Mouse (Mus musculus) lung, postnatal 36 days (tissue): Measurements from ENCODE around the gene Nrp2.

Experiments
- DNase-seq: peaks from one replicate; pipeline ENCODE4 v3.0.0; 2022; ENCODE audit warnings: mixed read lengths

Gene Nrp2

DNA sequence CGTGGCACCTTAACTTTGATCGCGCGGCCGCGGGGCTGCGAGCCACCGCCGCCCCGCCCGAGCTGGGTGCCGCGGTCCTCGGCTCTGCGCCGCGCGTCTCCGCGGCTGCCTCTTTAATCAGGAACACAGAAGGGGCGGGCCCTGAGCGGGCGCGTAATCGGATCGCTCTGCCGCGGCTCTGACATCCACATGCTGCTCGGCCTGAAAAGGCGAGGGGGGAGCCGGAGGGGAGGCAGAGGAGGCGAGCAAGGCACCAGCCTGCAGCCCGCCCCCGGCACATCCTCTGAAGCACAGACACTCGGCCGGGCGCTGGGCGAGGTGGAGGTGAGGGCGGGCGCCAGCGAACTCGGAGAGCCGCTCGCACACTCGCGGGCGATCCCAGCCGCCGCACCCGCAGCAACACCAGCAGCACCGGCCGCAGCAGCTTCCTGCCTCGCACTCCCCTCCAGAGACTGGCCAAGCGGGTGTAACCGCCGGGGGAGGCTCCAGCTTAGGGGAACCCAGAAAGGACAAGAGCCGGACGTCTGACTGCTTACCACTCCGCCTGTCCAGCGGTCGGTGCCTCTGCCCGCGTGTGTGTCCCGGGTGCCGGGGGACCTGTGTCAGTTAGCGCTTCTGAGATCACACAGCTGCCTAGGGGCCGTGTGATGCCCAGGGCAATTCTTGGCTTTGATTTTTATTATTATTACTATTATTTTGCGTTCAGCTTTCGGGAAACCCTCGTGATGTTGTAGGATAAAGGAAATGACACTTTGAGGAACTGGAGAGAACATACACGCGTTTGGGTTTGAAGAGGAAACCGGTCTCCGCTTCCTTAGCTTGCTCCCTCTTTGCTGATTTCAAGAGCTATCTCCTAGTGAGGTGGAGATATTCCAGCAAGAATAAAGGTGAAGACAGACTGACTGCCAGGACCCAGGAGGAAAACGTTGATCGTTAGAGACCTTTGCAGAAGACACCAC, at the start of gene Nrp2:
Nrp2 (plus strand) TSS at position 128 of the 959 bp plus-strand sequence.
- peak; percentile 91 for DNase-seq

DNA sequence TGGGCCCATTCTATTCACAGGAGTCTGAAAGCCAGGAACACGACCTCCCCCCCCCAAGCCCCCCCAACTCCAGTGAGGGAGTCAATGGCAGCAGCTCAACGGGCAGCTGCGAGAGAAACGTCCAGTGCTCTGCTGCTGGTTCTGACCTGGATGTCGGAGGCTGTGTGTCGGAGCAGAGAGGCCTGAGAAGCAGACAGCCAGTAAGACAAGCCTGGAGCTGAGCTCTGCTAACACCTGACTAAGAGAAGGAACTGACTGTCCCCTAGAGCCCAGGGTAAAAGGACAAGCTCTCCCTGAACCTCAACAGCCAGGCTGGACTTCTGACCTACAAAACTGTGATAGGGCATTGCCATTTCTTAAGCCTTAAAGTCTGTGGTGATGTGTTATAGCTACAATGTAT, 48.6 kb upstream of the Nrp2 start:
- no peak for DNase-seq

DNA sequence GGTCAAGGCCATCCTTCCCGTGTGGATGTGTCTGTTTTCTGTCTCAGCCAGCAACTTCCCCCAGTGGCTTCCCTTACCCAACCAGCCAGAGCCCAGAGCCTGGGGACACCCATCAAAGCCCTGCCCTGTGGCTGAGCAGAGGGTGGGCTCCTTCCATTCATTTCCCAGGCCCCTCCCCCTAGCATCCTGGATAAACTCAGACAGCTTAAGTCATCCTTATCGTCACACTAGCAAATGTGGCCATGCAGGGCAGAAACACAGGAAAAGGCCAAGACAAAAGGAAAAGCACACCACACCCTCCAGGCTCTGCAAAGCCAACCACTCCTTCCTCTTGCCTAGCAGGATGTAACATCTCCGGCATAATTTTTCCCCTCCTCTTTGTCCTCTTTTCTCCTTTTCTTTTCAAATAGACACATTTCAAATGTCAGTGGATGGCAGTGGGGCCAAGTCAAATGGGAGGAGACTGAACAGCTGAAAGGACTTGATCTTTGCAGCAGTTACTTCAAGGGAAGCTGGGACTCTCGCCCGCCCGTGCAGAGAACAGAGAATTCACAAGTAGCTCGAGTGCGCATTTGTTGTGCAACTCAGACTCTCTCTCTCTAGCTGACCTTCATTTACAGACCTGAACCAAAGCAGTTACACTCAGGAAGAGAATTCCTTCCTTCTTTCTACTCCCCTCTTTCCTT, 38.0 kb upstream of the Nrp2 start:
- DNase-seq = peak; percentile 86

DNA sequence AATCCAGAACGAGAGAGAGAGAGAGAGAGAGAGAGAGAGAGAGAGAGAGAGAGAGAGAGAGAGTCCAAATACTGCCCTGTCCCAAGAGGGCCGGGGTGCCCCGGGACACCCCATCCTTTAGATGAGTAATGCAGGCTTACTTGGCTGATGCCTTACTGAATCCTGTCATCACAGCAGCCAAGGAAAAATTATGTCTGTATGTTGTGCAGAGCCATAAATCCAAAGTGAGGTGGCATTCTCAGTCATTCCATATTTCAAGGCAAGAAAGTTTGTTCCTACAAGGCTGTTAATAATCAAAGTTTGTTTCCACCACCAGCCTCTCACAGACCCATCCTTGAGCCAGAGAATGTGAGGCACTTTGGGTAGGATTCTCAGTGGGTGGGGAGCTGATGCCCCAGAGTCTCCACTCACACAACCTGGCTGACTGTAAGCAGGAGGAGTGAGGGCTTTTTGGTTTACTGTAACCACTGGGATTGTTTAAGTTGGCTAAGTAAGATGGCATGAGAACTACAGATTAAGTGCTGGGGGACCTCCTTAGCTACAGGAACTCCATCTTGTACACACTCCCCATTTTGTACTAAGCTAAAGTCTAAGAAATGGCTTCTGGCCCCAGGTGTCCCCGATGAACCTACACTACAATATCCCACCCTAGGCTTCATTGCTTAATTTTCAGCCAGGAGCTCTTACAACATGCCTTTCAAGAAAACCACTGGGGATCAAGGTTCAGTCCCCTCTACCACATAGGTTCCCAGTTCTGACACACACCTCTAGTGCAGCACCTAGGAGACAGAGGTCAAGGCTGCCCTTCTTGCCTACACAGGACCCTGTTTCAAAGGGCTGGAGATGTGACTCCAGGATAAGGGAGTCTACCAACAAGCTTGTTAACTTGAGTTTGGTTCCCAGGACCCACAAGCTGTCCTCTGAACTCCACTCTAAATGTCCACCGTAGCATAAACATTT, 37.0 kb upstream of the Nrp2 start:
- no peak for DNase-seq

DNA sequence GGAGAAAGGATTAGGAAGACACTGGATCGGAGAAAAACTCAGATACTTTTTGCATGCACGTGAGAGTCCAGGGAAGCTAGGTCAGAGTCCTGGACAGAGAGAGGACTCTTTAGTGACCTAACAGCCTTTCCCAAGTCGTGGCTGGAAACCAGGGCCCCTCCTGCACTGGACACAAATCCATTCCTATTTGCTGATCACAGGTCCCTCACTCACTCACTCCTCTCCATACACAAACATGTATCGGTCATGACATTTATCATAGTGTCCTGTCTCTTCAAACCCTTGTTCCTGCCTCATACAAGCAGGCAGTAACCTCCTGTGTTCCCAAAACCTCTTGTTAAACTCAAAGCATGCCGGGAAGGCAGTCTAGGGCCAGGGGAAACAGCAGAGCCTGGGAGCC, 36.3 kb upstream of the Nrp2 start:
- DNase-seq = no peak

DNA sequence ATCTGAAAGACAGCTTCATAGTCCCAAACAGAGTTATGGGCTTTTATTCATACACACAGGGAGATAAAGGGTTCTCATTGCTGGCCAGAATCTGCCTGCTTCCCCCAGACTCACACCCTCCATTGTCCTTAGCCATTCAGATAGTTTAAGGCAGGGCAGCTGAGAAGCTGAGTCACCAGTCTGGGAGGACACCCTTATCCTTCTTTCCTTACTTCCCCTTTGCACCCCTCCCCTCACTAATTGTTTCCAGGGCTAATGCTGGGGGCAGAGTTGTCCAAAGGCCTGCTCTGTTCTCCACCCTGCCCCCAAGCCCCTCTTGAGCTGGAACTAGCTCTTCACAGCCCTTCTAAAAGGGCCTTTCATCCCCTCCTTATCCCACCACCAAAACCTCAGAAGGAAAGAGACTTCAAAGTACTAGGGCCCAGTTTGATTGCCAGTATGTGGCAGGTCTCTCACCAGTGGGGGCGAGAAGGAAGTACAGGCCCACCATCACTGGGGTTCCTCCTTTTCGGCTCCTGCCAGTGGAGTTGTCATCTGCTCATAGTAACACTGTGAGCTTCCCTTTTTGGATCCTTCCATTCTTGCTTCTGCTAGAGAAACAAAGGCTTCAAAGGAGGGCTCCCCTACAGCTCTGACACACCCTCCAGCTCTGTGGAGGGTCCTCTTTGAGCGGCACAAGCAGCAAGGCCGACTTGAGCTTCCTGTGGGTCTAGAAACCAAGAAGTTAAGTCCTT, 24.3 kb upstream of the Nrp2 start:
- DNase-seq = no peak

DNA sequence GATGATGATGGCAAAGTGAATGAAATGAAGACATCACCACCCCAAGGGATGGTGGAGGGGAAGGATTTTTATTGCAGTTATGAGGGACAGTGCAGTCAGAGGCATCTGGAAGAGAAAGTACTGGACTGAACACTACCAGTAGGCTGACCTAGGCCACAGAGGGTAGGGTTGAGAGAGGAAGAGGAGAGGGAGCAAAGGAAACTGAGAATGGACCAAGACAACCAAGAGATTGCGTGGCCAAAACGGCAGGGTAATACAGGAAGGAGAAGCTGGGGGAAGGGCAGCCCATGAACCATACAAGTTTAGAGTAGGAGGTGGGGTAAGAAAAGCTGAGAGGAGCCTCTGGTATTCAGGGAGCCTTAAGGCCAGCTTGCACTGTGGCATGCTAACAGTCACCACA, 23.6 kb upstream of the Nrp2 start:
- peak; percentile 33 for DNase-seq

DNA sequence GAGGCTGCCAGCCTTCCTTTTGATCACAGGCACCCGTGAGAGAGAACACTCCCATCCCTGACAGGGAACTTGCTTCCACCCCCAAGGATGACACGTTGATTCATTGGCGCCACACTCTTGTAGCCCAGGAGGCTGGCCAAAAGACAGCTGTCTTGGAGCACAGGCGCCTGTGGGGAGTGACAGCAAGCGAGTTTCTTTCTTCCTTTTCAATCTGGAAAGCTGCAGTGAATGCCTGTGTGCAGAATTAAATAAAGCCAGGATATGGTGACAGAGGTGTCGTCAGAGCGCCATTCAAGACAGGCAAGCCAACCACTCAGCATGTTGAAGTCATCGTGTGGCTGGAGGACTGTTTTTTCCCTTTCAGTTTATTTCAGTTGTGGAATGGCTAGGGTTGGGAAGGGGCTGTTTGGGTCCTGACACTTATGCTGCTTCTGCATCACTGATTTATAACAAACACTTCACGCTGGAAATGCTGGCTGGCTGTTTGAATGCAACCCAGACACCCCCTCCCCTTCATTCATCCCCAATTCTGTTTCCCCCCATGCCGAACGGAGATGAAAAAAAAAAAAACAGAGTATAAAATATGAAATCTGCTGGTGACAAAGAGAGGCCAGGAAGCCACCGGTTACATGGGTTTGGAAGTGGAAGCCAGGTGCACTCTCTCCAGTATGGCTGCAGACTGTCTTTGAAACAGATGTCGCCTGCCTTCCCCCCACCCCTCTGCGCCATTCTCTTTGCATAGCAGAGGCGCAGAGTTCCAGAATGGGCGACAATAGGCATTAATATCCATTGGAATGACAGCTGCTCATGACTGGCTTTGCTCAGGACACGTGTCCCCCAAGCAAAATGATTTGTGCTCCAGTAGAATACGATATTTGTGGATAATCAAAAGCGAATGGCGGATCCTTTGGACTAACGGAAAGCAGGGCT, 20.4 kb upstream of the Nrp2 start:
- no peak for DNase-seq

DNA sequence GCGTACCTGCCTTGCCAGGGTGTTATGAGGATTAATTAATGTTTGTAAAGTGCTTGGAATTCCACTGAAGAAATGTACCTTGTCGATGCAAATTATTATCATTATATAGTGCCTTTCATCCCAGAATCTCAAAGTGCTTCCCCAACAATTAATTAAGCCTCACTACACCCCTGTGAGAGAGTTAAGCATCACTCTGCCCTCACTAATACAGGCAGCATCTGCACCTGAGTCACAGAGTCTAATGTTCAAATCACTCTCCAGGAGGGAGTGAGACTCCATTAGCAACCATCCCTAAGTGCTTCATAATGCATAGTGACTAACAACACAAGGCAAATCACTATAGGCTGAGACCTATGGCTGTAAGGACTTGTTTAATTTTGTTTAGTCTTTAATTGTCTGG, 19.6 kb upstream of the Nrp2 start:
- no peak for DNase-seq

DNA sequence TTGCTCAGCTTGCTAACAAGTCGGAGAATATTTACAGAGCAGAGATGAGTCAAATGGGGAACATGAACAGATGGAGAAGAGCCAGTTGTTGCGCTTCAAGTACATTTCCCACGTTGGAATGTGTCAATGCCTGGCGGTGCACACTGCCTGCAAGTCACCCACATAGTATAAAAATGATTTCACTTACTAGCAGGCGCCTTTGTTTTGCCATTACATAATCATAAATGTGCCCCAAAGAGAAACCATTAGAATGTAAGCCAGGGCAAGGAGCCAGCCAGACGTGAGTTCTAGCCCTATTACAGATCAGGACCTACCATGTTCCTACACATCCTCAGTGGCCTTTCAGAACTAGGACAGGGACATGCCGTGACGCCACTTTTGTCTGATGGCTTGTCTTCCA, 15.6 kb upstream of the Nrp2 start:
- DNase-seq = no peak

DNA sequence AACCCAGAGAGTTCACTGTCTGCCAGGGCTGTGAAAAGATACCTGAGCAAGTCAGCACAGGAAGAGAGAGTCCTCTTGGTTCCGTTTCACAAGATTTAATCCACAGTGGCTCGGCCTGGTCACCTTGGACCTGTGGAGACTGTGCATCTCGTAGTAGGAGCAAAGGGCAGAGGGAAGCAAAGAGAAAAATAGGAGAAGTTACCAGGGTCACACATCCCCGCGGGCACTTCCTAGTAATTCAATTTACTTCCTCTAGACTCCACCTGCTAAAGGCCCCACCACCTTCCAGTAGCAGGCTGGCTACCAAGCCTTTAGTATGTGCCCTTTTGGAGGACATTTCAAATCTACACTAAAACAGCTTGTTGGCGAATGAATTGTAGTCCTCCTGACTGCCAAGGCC, 11.9 kb upstream of the Nrp2 start:
- no peak for DNase-seq

DNA sequence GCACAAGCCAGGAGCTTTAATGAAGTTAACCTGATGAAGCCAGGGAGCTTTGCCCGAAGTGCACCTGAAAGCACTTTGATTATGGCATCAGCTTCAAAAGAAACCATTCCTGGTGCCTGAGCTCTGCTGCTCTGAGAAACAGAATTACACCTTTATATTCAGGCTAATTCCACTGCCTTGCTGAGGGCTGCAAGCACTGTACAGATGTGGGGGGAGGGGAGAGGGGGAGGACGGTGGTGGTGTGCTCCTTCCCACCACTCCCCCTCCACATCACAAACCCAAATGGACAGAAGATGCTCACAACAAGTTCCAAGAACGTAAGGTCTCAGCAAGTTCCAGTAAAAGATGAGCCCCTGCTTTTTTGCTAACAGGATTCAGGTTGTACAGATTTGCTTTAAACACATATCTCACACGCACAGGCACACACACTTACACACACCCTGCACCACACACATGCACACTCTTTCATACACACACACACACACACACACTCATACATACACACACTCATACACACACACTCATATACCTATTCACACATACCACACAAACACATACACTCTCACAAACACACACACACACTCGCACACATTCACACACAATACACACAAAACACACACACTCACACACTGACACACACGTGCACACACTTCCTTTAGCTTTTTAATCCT, 6.6 kb upstream of the Nrp2 start:
- DNase-seq = no peak

DNA sequence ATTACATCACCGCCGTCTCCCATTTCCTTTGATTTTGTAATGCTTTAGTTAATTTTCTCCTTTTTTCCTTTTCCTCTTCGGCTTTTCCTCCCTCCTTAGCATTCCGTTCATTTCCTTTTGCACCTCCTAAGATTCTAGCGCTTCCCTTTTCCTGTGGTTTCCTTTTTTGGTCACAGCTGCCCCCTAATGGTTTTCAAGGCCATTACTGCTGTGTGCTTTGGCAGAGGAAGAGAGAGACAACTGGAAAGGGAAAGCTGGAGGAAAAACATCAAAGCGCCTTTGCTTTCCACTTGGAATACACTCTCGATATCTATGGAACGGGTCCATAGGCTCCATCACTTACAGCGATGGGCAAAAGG, 6.1 kb upstream of the Nrp2 start:
- peak; percentile 75 for DNase-seq

DNA sequence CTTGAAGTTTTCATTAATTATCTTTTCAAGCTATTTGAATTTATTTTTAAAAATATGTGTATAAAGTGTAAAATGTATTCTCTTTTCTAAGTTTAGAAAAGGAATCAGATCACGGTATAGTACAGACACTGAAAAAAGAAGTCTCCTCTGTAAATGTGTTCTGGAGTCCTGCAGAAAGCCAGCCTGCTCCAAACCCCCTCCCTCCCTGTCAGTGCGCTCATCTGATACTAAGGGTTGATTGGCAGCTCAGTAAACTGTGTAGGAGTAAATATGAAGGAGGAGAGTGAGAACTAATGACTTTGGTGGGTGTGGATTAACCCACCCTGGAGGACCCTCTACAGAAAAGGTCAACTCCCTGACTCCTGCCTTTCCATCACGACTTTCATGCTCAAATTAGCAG, 5.7 kb upstream of the Nrp2 start:
- DNase-seq = no peak

DNA sequence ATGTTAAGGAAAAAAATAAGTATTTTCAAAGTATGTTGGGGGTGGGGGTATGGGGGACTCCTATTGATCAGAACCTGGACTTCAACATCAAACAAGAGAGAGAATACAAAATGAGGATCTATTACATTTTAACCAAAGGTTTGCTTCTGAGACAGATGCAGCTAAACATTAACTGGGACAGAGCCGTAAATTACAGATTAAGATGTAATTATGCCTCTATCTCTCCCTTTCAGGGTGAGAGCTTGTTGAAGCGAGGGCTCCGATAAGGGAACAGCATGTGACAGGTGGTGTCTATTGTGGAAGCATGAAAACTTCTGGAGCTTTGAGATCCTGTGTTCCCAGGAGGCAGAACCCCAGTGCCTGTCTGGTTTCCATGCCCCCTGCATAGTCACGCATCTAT, 3.3 kb upstream of the Nrp2 start:
- DNase-seq = no peak

DNA sequence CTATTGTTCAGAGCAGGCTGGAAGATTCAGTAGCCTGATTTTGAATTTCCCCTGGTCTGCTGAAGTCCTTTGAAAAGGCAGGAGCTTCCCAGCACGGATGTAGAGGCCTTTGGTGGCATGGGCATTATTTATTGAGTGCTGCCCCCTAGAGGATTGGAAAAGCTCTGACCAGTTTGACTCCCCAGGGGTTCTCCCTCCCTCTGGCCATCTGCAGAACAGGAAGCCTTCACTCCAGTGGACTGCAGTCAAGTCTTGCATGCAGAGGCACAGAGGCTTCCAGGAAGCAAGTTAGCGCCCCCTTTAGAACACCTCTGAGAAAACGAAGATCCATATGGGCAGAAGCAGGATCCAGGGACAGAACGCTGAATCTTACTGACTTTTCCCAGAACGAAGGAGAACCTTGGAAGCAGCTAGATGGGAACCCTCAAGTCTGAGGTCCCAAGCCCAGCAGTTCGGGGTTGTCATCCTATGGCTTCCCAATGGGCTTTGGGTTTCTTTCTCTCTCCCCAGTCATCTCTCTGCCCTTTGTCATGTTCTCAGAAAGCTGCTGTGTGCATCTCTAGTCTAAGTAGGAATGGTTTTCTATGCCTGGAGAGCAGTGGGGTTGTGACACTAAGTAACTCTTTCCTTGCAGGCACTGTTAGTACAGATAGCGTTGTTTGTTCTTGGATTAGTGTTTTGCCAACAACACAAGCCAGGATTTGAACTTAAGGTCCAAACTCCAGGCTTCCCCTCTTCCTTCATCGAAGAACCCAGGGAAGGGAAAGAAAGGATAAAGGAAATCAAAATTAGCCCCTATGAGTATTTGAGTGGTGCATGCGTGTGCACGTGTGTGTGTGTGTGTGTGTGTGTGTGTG, 1.8 kb upstream of the Nrp2 start:
- DNase-seq = peak; percentile 94

DNA sequence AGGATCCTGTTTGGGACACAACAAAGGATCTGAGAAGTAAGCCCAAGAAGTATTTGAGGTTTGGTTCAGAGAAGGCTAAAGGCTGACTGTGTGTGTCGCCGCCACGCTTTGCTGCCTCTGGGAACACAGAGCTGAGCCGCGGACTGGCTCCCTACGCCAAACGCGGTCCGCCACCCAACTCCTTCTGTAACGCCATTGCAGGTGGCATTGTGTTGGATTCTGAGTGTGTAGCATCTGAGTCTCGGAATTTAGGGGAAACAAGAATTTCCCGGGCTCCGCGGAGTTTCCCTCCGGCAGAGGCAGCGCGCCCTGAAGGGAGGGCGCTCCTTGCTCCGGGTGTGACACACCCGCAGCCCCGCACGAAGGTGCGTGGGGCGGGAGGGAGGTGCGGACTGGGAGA, 342 bp upstream of the Nrp2 start:
- DNase-seq = no peak

DNA sequence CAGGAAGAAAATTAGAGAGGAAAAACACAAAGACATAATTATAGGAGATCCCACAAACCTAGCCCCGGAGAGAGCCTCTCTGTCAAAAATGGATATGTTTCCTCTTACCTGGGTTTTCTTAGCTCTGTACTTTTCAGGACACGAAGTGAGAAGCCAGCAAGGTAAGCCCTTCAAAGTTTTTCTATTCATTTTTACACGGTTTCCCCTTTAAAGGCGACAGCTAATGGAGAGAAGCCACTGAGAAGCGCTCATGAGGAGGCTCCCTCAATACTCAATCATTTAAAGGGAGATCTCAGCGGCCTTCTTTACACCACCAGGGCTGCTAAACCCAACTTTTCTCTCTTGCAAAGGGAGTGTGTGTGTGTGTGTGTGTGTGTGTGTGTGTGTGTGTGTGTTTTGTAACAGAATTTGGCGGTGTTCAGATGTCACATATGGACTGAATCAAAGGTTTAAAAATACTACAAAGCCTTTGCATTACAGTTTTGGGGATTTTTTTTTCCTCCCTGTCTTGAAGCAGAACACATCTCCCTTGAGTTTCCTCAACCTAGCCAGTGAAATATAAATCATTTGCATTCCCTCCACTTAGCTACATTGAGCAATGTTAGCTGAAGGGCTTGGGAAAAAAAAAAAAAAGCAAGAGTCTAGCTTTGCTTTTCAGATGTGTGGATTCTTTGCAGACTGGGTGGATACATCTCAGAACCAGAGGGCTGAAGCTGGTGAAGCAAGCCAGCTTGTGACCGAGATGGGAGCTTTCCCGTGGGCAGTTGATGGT, 1.2 kb downstream of the Nrp2 start:
- no peak for DNase-seq
